Mouse (Mus musculus) G1E (cell line): ENCODE results near the gene Tsacc.

ENCODE experiments used
- CTCF ChIP-seq: IDR thresholded peaks from 2 replicates; pipeline ENCODE4 v1.5.1; 2012; ENCODE audit warnings: low read depth, low read length, inconsistent platforms, mixed read lengths
- GATA1 ChIP-seq: IDR thresholded peaks from 2 replicates; pipeline ENCODE4 v1.6.1; 2012; ENCODE audit warnings: borderline replicate concordance, low read length, inconsistent platforms, mixed read lengths
- GATA2 ChIP-seq: IDR thresholded peaks from 2 replicates; pipeline ENCODE4 v1.6.1; 2012; ENCODE audit warnings: low read depth, low read length, inconsistent platforms, borderline replicate concordance
- POLR2AphosphoS5 ChIP-seq: IDR thresholded peaks from 2 replicates; pipeline ENCODE4 v1.6.1; 2012; ENCODE audit warnings: low read depth, low read length, inconsistent platforms; ENCODE audit not compliant: insufficient replicate concordance
- TAL1 ChIP-seq: conservative IDR thresholded peaks from 2 replicates; pipeline ENCODE4 v1.6.1; 2012; ENCODE audit warnings: low read depth, low read length, inconsistent platforms, mixed read lengths

DNA sequence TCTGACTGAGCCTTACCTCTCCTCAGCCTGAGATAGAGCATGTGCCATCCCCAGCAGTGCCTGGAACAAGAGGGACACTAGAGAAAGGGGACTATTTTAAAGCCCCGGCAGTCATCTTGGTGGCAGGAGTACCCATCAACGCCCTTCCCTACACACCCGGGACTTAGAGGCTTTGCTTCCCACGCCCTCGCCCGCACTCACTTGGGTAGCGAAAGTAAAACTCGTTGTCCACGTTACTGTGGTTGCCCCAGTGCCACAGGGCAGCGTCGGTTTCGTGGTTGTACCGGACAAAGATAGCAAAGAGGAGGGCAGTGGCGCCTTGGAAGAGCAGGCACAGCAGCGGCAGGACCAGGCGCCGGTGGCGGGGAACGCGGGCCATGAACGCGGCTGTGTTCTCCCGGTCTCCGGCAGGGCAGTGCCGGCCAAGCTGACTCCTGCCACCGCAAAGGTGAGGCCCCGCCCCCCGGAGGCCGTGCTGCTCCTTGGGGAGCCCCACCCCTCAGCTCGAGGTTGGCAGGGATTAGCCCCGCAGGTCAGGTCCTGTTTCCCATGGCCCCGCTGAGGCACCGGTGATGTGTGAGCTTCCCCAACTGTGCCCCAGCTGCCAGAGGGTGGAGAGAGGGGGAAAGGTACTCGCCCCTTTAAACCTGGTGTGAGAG lies 42.4 kb downstream of the Tsacc start, which contains the start of gene Rhbg:
- TF ChIP-seq CTCF = no peak
- no peak for TF ChIP-seq GATA2
- TF ChIP-seq TAL1 = no peak
- TF ChIP-seq GATA1 = no peak
- TF ChIP-seq POLR2AphosphoS5 = no peak
